Mouse (Mus musculus): ENCODE data around the gene Psme4.

GRCm38 (mm10) chr11:30761381-30761780 is 10.1 kb upstream of the Psme4 start:
- TF ChIP-seq CTCF (IDR thresholded peaks at IDR 0.05; ENCODE audit: low read depth, low read length), result no peak
- TF ChIP-seq POLR2A (IDR thresholded peaks at IDR 0.05; ENCODE audit: extremely low read depth, insufficient read depth, low read length), result no peak
